Mouse (Mus musculus) urinary bladder, postnatal 14 days (tissue): ENCODE measurements around the gene Rrn3.
"Not testable (repeated sequence)": the region's sequence is repeated elsewhere in the genome, so short reads cannot be mapped to it uniquely, and the experiment has no call there.

ENCODE experiments used
- DNase-seq: peaks from one replicate; pipeline ENCODE4 v3.0.0; 2021; ENCODE audit warnings: low spot score

Gene Rrn3

DNA sequence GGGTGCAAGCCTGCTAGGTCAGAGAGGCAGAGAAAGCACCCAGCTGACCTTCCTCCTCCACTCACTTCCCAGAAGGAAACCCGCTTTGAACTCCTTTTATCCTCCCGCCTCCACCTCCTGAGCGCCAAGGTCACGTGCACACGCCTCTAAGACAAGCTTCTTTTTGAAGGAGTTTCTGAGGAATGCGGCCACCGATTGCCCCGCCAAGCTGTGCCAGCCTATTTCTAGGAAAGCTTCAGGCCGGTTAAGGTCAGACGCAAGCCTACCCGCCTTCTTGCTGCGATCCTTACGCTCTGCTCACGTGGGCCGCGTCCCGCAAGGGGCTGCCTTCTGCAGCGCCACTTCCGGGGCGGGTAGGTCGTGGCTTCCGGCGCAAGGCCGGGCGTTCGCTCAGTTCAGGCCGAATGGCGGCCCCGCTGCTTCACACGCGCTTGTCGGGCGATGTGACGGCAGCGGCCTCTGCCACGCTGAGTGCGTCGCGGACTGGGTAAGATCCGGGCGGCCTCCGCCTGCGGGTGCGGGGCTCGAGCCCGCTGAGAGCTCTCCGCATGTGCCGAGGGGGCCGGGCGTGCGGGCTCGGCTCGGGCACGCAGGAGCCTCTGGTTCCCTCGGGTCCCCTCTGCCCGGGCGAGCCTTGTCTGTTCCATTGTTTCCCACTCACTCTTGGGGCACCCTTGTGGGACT, at the start of gene Rrn3:
TSS of gene Rrn3 (plus strand) at position 356 of the 684 bp plus-strand sequence.
- peak; percentile 90 for DNase-seq

DNA sequence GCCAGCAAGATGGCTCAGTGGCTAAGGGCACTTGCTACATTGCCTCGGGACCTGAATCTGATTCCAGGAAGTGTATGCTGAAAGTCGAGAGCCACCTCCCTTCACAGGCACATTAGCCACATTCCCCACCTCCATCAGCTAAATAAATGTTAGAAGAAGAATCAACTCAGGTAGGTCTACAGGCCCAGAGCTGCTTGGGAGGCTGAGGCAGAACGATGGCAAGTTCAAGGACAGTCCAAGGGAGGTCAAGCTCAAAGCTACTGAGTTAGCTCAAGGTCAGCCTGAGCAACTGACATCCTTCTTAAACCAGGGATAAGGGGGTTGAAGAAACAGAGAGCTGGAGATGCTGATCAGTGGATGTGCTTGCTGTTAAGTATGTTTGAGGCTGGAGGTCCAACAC, 47.7 kb upstream of the Rrn3 start:
- no peak for DNase-seq

DNA sequence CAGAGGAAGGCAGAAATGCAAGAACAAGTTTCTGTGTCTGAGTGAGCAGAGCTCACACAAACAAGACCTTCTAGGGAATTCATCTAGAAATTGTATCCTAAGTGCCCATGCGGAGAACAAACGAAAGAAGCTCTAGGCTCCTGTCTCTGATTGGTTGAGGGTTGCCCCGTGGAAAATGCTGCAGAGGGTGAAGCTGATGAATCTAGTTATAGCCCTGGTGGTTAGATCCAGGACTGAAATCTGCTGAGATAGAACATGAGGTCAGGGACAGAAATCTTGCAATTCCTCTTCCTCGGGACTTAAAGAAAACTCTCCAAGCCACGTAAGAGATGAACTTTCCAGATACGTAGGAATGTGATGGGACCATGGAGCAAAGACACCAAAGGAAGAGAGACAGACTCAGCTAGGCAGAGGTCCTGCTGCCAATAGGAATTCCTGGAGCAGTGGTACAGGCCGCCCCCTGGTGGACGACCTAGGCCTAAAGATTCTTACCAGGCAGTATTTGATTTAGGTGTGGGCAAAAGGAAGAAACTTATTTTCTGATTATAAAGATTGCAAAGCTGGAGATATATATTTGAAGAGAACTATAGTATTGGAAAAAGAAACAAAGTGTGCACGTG, 46.9 kb upstream of the Rrn3 start:
- DNase-seq: peak; percentile 83

- DNase-seq: no peak
Observed at GRCm38 (mm10) chr16:13735977-13736376, 44.5 kb upstream of the Rrn3 start.

DNA sequence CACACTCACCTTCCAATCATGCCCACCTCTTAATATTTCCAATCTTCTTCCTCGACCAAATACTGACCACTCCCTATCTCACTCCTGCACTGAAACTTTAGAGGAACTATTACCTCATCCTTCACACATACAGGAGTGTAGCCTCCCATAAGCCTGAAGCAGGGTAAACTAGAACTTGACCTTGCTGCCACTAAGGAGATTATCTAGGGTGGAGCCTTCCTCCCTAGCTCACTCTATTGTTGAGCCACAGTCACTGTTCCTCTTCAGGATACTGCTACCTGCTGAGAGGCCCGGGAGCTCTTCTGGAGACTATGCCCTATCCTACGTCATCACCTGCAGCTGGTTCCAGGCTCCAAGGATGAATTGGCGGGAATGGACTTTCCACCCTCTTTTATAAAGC, 41.5 kb upstream of the Rrn3 start:
- DNase-seq: not testable (repeated sequence)

DNA sequence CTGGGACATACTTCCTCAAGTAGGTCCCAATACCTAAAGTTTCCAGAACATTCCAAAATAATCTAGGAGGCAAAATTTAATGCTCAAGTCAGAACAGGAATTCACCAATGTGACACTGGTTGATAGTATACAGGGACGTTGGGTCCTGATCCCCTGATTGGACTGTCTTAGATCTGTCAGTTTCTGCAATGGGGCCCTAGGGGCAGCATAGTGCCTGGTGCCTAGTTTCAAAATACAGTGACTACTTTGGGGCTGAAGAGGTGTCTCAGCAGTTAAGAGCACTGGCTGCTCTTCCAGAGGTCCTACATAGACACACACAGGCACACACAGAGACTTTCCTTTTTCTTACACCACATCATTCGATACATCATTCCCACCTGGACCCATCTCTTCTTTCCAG, 39.7 kb upstream of the Rrn3 start:
- DNase-seq: no peak

DNA sequence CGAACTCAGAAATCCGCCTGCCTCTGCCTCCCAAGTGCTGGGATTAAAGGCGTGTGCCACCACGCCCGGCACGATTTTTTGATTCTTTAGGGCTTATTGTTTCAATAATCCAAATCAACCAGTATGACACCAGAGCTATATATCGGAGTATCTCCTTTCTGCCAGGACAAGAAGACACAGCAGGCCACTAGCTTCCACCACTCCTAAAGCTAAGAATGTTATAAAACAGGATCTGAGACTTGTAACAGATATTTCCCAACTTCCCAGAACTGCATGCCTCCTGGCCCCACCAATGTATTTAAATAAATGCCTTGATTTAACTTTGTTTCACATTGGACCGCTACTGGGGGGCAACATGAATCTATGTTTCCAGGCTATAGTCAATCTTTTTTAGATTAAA, 32.8 kb upstream of the Rrn3 start:
- DNase-seq: no peak

GRCm38 (mm10) chr16:13748124-13748523, 32.4 kb upstream of the Rrn3 start:
- DNase-seq: no peak

GRCm38 (mm10) chr16:13748813-13749212, 31.7 kb upstream of the Rrn3 start:
- DNase-seq: not testable (repeated sequence)

DNA sequence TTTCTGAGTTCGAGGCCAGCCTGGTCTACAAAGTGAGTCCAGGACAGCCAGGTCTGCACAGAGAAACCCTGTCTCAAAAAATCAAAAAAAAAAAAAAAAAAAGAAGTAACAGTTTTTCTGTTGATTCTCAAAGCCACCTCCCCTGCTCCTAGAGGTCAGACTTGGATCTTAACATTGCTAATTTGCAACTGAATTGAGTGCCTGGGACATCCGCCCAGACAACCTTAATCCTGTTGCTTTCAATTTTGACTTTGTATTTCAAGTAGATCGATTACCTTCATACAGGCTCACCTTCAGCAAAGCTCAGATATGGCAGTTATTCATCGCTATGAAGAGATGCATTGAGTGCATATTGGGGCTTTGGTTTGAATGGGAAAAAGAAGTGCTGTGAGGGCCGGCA, 31.2 kb upstream of the Rrn3 start:
- no peak for DNase-seq

- DNase-seq: no peak
Observed at GRCm38 (mm10) chr16:13749981-13750380, 30.5 kb upstream of the Rrn3 start.

GRCm38 (mm10) chr16:13750626-13751025, 29.9 kb upstream of the Rrn3 start:
- no peak for DNase-seq

DNA sequence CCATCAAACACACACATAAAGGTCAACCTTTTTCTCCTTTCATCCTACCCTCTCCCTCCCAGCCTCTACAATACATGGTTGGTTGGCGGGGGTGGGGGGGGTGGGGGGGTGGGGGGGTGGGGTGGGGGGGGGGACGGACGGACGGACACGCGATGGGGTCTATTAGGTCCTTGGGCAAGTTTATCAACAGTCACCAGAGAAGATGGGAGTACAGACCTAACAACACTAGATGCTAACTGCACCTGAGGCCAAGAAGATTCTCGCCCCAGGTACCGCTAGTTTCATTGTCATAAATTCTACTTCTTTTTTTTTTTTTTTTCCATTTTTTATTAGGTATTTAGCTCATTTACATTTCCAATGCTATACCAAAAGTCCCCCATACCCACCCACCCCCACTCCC, 26.5 kb upstream of the Rrn3 start:
- no peak for DNase-seq

DNA sequence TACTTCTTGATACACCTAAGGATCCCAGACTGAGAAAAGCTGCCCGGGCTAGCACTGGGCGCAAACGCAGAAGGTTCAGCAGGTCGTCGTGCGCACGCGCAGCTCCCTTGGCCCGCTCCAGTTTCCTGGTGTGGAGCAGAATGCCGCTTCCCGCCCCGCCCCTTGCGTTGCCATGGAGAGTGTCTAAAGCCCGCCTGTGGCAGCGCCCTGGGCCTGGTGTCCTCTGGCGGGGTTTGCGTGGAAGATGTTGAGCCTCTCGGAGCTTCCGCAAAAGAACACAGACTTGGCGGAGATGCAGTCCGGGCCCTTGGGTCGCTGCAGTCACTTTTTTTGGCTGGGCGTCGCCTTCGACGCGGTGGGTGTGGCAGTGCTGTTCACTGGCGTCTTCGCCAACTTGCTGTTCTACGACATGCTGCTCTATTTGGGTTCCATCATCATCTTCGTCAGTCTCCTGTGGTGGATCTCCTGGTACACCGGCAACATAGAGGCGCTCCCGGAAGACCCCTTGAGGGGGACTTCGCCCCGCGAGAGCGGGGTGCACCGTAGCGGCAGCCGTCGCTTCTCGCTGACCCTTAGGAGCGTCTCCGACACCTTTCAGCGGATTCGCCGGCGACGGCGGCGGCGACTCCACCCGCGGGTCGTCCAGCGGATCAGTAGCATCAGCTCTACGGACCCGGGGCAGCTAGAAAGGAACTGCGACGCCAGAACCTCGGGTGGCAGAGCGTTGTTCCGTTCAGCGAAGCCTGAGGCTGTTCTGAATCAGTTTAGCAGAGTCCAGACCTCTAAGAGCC, 25.9 kb upstream of the Rrn3 start:
- DNase-seq: peak; percentile 97

DNA sequence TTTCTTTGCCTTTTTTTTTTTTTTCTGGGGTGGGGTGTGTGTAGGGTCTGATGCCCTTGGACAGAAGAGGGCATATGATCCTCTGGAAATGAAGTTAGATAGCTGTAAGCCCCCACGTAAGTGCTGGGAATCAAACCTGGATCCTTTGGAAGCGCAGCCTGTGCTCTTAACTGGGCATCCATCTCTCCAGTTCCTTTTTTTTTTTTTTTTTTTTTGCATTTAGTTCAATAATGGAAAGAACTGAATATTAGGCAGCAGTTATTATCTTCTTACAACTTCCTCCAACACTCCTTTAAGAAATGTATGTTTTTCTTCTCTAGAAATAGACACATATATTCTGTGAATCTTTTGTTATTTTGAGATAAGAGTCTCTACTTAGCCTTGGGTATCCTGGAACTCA, 22.7 kb upstream of the Rrn3 start:
- no peak for DNase-seq

- DNase-seq: not testable (repeated sequence)
Observed at GRCm38 (mm10) chr16:13762807-13763206, 17.7 kb upstream of the Rrn3 start.

DNA sequence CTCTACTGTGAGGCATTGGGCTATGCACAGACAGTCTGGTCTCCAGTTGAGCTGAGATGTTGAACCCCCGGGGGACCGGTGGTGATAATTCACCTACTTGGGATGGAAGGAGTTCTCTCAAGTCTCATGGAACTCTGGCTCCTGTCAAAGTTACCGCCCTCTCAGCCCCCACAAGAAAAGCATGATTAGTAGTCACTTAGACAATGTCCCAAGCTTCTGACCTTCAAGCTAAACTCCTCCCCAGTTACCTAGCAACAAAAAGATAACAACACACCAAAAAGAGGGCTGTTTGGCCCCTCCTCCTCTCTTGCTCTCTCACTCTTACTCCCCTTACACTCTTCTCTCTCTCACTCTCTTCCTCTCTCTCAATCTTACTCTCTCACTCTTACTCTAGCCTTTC, 16.0 kb upstream of the Rrn3 start:
- DNase-seq: no peak

DNA sequence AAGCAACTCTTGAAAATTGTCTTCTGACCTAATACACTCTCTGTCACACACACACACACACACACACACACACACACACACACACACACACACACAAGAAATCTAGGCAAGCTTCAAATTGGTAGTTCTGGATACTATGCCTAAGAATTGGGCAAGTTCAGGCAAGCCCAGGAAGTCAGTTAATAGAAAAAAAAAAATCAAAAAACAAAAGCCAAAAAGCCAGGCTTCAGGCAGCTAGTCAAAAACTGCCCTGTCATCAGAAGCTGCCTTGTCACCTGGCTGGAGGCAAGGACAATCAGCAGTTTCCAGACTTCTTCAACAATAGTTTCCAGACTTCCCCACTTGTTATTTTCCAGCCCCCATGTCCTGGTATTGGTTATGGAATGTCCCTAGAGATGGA, 14.1 kb upstream of the Rrn3 start:
- DNase-seq: no peak

GRCm38 (mm10) chr16:13771603-13772002, 8.9 kb upstream of the Rrn3 start:
- DNase-seq: not testable (repeated sequence)

DNA sequence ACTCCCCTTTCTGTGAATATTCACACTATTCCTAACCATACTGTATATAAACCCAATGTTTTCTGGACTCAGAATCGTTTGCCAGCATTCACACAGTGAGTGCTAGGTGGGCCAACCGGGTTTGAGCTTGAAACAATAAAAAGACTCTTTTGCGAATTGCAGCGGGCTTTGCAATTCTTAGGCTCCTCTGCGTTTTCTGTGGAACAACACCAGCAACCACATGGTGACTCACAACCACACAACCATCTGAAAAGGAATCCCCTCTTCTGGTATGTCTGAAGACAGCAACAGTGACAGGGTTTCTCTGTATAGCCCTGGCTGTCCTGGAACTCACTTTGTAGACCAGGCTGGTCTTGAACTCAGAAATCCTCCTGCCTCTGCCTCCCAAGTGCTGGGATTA, 8.5 kb upstream of the Rrn3 start:
- not testable (repeated sequence) for DNase-seq

DNA sequence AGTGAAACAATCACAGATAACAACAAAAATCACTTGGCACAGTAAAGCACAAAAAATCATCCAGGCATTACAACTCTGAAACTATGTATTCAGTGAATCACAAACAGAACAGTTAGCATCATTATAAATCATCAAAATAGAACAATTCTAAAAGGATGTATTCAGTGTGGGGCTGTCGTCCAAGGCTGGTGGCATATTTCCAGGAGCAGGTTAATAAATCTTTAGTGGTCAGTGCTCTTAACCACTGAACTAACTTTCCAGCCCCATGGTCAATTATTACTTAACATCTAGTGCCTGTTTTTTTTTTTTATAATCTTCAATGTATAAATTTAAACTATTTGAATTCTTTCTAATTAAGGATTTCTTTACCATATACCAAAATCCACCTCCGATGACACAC, 6.5 kb upstream of the Rrn3 start:
- not testable (repeated sequence) for DNase-seq

- not testable (repeated sequence) for DNase-seq
Observed at GRCm38 (mm10) chr16:13774651-13775050, 5.9 kb upstream of the Rrn3 start.

DNA sequence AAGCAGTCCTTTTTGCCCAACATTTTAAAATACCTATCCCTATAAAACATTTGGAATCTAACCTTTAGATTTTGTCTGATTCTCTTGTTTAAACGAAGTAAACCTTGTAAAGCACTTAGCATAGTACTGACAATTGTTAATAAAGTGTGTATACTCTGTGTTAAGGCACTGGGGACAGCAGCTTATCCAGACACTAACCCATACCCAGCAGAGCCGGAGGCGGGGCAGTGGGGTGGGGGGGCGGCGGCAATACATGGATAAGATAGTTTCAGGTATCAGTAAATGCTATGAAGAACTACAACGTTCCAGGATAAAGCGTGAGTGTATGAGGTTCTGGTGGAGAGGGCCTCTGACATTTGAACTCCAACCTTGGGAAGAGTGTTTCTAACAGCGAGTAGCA, 708 bp downstream of the Rrn3 start:
- DNase-seq: no peak
